Mouse (Mus musculus) megakaryocyte, adult 5-6 weeks (primary cell): ENCODE measurements around the gene Anxa8. TPM values are rescaled to one million over a fixed set of nuclear protein-coding genes. Genes with fewer than 3 reads are reported as not detected.

ENCODE experiments used
- ATAC-seq: 2 replicates; pipeline ENCODE4 v1.8.0; 2016; ENCODE audit warnings: mild to moderate bottlenecking, inconsistent platforms; ENCODE audit not compliant: poor library complexity, severe bottlenecking
- total RNA-seq, 2 experiments: library from RNA; stranded (forward) in 1 of 2; stranded (reverse) in 1 of 2; fragments of 153-499, 151-499 nt in 1 of 2; fragments of 221-1000, 200-1000 nt in 1 of 2; gene quantifications; 2 replicates each; pipeline versions ENCODE4 v1.2.3 to v1.2.4; 2015 to 2017

Gene Anxa8
- total RNA-seq, 2 experiments from 2014 or later: not detected

DNA sequence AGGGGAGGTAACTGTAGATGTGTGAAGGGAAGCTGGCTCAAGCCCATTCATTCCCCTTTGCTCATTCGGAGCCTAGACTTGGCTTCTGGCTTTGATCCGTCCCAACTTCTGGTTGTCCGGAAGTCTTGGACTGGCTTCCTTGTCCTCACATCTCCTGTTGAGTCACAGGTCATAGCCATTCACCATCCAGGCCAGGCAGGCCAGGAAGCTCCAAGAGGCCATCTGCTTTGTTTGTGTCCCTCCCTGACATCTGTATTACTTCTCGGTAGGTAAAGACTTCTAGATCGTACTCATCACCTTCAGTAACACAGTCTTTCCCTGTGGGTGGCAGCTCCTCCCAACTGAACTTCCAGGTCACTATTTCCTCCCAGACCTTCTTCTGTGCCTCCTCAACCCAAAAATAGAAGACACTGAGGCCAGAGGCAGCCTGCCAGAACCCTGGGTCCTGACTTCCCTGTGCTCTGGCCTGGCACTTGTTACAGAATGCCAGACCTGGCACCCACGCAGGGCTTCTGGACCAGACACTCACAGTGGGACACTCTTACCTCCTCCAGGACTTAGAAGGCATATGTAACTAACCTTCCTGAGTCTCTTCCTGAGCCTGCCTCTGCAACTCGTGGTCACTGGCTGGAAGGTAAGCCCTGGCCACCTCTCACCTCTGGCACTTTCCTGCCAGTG lies 33.4 kb downstream of the Anxa8 start:
- no peak for ATAC-seq

DNA sequence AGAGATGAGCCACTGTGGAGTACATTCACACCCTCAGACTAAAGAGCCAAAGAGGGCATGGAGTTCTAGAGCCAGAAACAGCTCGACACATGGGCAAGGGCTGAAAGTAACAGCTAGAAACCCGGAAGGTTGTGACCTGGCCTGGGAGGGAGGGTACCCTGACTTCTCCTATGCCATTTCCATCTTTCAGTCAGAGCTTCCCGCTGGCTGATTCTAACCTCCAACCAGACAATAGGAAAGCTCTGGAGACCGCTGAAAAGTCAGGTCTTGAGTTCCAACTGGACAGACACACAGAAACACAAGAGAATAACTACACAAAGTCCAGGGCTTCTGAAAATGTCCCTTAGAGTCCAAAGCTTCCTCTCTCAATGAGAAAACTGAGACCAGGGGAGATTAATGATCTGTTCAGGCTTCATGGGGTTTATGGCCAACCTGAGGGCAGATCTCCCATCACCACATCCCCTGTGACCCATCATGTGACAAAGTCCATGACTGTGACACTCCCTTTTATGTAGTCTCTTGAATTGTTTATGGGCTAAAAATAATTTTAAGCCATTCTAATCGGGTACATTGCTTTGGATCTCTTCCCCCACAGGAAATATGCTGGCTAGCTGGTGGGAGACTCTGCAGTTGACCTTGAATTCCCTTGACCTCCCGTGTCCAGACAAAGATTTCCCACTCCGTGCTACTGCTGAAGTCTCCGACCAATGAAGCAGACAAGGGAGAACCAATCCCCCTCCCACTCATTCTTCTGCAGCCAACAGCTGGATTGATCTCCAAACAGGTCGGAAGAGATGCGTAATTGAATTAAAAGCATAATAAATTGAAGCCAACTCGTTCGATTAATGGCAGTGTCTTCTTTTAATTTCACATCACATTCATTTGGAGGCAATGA lies 34.5 kb downstream of the Anxa8 start:
- ATAC-seq: no peak

DNA sequence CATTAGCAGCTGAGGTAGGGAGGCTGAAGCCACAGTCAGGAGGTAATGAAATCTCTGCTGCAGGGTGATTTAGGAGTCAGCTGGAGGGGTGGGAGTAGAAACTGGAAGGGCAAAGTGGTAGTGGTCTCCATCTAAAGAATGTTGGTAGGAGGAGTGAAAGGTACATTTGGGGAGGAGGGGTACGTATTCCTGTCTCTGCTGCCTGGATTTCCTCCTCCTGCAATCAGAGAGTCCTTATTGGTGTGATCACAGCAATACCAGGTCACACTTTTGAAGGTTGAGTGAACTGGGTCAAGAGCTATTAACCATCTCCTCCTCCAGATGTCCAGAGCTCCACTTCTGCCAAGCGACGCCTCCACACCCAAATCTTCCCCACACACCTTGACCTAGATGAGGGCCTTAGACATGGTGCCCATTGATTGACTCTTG lies 35.2 kb downstream of the Anxa8 start:
- ATAC-seq: no peak

DNA sequence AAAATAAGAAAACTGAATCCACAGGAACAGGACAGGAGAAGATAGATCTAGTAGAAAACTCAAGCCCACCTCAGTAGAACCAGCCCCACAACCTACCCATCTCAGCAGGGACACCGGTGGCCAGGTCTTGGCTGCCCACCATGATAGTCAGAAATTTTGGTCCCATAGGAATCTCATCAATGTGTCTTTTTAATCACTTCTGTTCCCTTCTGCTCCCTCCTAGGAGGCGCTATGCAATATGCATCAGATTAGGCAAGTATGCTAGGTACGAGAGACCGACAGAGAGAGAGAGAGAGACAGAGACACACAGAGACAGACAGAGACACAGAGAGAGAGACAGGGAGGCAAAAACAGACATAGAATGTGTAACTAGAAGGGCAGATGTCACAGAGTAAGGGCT lies 35.9 kb downstream of the Anxa8 start:
- no peak for ATAC-seq

DNA sequence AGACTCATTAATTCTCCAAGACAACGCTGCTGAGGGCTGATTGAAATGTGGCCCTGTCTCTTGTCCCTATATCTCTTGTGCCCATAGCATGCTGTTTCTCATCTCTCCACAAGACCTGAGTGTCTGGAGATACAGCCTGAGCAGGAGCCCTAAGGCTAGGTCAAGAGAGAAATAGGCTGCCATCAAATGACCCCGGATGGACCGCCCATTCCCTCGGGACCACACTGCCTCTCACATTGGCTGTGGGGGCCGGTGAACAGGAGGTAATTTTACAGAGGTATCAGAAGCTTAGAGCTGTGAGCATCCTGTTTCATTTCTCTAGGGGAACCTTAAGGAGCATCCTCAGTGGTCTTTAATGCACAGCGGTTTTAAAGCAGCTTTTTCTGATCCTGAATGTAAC lies 45.4 kb downstream of the Anxa8 start:
- ATAC-seq: no peak

DNA sequence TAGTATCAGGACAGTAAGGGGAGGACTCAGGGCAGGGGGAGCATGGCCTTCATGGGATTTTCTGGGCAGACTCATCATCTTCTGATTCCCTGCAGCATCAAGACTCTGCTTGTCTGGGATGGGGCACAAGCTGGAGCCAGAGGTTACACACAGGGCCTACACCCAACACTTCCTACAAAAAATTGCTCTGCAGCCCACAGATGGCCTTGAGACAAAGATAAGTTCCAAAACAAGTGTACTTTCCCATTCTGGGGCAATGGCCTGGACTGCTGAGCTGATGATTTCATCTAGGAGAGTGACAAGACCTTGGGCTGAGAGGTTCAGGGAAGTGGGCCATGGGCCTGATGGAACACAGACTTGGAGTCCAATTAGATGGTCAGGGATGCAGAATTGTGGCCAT lies 49.6 kb downstream of the Anxa8 start:
- ATAC-seq: no peak

DNA sequence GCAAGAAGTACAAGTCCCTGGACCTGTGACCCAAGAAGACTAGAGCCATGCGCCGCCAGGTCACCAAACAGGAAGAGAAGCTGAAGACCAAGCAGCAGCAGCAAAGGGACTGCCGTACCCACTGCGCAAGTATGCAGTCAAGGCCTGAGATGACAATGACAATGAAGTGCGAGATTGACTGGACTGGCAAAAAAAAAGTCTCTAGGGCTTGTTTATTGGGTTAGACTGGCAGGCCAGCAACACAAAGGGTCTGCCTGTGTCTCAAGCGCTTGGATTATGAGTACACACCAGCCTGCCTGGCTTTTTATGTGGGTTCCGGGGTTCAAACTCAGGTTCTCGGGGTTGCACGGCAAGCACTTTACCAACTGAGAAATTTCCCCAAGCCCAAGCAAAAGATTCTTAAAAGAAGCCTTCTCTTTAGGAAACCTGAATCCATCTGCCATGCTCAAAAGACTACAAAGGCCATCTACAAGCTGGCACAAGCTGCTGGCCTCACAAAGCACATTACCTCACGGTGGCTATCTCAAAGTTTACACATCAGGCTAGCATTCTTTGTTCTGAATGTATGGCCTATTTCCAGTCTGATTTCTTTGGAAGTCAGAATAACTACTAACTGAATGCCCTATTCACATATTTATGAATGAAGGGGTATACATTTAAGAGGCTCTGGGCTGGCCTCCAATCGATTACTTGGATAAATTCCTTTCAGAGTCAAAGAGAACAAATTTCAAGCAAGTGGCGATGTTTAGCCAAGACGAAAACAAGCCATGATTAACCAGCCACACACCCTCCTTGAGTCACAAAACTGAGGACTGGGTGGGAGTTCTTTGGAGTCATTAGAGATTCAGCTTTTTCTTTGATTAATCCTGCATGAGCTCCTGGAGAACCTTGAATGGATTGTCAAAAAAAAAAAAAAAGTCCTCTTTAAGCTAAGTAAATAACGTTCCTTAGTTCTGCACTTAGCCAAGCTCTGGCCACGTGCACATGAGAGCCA lies 54.2 kb downstream of the Anxa8 start:
- no peak for ATAC-seq

DNA sequence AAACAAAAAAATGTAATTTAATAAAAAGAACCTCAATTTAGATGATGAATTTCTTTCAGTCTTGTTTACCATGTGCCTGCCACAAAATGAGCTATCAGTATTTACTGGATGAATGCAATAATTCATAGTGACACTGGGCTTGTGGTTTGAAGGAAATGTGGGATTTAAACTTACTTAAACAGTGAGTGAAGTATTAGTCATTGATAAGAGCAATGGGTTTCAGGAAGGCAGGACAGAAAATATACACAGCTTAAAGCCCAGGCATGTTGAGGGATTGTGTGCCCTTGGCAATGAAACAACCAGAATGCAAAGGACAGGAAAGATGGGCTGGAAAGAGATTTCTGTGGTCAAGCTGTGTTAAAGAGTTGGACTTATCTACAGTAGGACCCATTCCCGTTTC lies 56.5 kb downstream of the Anxa8 start:
- no peak for ATAC-seq

DNA sequence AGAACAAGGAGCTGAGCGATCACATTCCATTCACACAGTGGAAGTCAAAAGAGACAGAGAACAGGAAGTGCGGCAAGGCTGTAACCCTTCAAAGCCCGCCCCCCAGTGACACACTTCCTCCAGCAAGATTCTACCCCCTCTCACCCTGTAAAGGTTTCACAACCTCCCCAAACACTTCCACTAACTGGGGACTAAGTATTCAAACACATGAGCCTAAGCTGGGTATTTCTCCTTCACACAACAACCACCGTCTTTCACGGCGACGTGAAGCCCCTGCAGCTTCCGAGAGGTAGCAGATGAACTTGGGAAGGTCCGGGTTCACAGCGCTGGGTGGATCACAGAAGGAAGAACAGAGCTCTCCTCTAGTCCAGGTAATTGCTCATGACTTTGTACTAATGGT lies 57.1 kb downstream of the Anxa8 start:
- ATAC-seq: no peak

Other genes with a start within 250 kb of the Anxa8 start
- gene Gdf10, start 162.4 kb upstream of the Anxa8 start, total RNA-seq (2015): not detected in 2 replicates
- not detected in 2 replicates for gene Gdf10, start 162.4 kb upstream of the Anxa8 start, total RNA-seq (2017)
- gene Gdf2, start 144.9 kb upstream of the Anxa8 start, total RNA-seq (2015): not detected in 2 replicates
- gene Gdf2, start 144.9 kb upstream of the Anxa8 start, total RNA-seq (2017): not detected in 2 replicates
- not detected in 2 replicates for gene Rbp3, start 132.0 kb upstream of the Anxa8 start, total RNA-seq (2015)
- gene Rbp3, start 132.0 kb upstream of the Anxa8 start, total RNA-seq (2017): not detected in 2 replicates
- not detected in 2 replicates for gene Zfp488, start 107.2 kb upstream of the Anxa8 start, total RNA-seq (2015)
- gene Zfp488, start 107.2 kb upstream of the Anxa8 start, total RNA-seq (2017): 0.08 TPM in 1 of 2 replicates, not detected in the other
- gene Gm30083, start 70.8 kb upstream of the Anxa8 start, total RNA-seq (2015): not detected in 2 replicates
- not detected in 2 replicates for gene Gm30083, start 70.8 kb upstream of the Anxa8 start, total RNA-seq (2017)
- gene Gm5460, start 69.2 kb upstream of the Anxa8 start, total RNA-seq (2015): not detected in 2 replicates
- not detected in 2 replicates for gene Gm5460, start 69.2 kb upstream of the Anxa8 start, total RNA-seq (2017)
- not detected in 2 replicates for gene Antxrl, start 33.3 kb upstream of the Anxa8 start, total RNA-seq (2015)
- gene Antxrl, start 33.3 kb upstream of the Anxa8 start, total RNA-seq (2017): not detected in 2 replicates
- not detected in 2 replicates for gene A630023A22Rik, start 16.8 kb downstream of the Anxa8 start, total RNA-seq (2015)
- not detected in 2 replicates for gene A630023A22Rik, start 16.8 kb downstream of the Anxa8 start, total RNA-seq (2017)
- gene Npy4r, start 66.5 kb downstream of the Anxa8 start, total RNA-seq (2015): not detected in 2 replicates
- gene Npy4r, start 66.5 kb downstream of the Anxa8 start, total RNA-seq (2017): not detected in 2 replicates
- gene Gprin2, start 115.7 kb downstream of the Anxa8 start, total RNA-seq (2015): not detected in 2 replicates
- not detected in 2 replicates for gene Gprin2, start 115.7 kb downstream of the Anxa8 start, total RNA-seq (2017)
- gene Syt15, start 133.6 kb downstream of the Anxa8 start, total RNA-seq (2015): not detected in 2 replicates
- not detected in 2 replicates for gene Syt15, start 133.6 kb downstream of the Anxa8 start, total RNA-seq (2017)
- 11.5 and 13.4 TPM in 2 replicates for gene Shld2, start 224.5 kb downstream of the Anxa8 start, total RNA-seq (2015)
- 12.9 and 14.6 TPM in 2 replicates for gene Shld2, start 224.5 kb downstream of the Anxa8 start, total RNA-seq (2017)
- 362 and 395 TPM in 2 replicates for gene Glud1, start 224.7 kb downstream of the Anxa8 start, total RNA-seq (2015)
- gene Glud1, start 224.7 kb downstream of the Anxa8 start, total RNA-seq (2017): 294 and 308 TPM in 2 replicates